Mouse (Mus musculus) liver, adult 2 months (tissue): ENCODE results near the gene Slc44a4. TPM values are rescaled to one million over a fixed set of nuclear protein-coding genes. Genes with fewer than 3 reads are reported as not detected.
"Not testable (repeated sequence)": the region's sequence is repeated elsewhere in the genome, so short reads cannot be mapped to it uniquely, and the experiment has no call there.

Experiments used
- DNase-seq: peaks from one replicate; pipeline ENCODE4 v3.0.0-alpha.2; 2011; ENCODE audit warnings: low read depth, low spot score; ENCODE audit errors: extremely low read depth
- H3K27ac ChIP-seq: fragments of 200-500 bp; replicated peaks from 2 replicates; pipeline ENCODE4 v1.5.1; 2012; ENCODE audit warnings: low read depth, mild to moderate bottlenecking, control low read depth, inconsistent platforms, low read length; ENCODE audit not compliant: insufficient read depth
- H3K27me3 ChIP-seq: fragments of 200-500 bp; 2 replicates; pipeline ENCODE4 v1.6.1; 2012; ENCODE audit warnings: mild to moderate bottlenecking, moderate library complexity, low read length, inconsistent platforms; ENCODE audit not compliant: control insufficient read depth, insufficient read depth
- H3K36me3 ChIP-seq: fragments of 200-500 bp; 2 replicates; pipeline ENCODE4 v1.6.1; 2012; ENCODE audit warnings: low read length, inconsistent platforms; ENCODE audit not compliant: control insufficient read depth, insufficient read depth
- H3K4me1 ChIP-seq: fragments of 200-500 bp; 2 replicates; pipeline ENCODE4 v1.6.1; 2011; ENCODE audit warnings: low read length; ENCODE audit not compliant: control insufficient read depth, insufficient read depth
- H3K4me3 ChIP-seq: fragments of 200-500 bp; 2 replicates; pipeline ENCODE4 v1.5.1; 2011; ENCODE audit warnings: low read depth, mild to moderate bottlenecking, control low read depth, low read length, moderate library complexity; ENCODE audit not compliant: insufficient read depth
- H3K79me2 ChIP-seq: fragments of 200-500 bp; 2 replicates; pipeline ENCODE4 v1.6.1; 2012; ENCODE audit warnings: inconsistent platforms, mild to moderate bottlenecking, low read length, moderate library complexity; ENCODE audit not compliant: control insufficient read depth, insufficient read depth
- H3K9ac ChIP-seq: fragments of 200-500 bp; 2 replicates; pipeline ENCODE4 v1.6.1; 2012; ENCODE audit warnings: low read depth, mild to moderate bottlenecking, control low read depth, inconsistent platforms, low read length
- CTCF ChIP-seq: fragments of 200-500 bp; IDR thresholded peaks from 2 replicates; pipeline ENCODE4 v1.5.1; 2011; ENCODE audit warnings: low read depth, low read length, control low read depth
- POLR2A ChIP-seq: fragments of 200-500 bp; IDR thresholded peaks from 2 replicates; pipeline ENCODE4 v1.6.1; 2011; ENCODE audit warnings: low read length, control low read depth; ENCODE audit not compliant: insufficient read depth; ENCODE audit errors: extremely low read depth
- WGBS: fragments of 180-500 bp; shearing (Covaris S2); methylation state at CpG from one replicate; pipeline ENCODE4 v1.1.7; 2018; 5-methylcytosine and 5-hydroxymethylcytosine counted together
- polyA plus RNA-seq: library from polyadenylated mRNA; depleted of rRNA; stranded (reverse); fragments of >200 nt; gene quantifications from 2 replicates; pipeline ENCODE4 v1.2.3, GENCODE M21; 2012
- total RNA-seq: library from RNA; depleted of rRNA; stranded (reverse); fragments of >200 nt; gene quantifications from 2 replicates; pipeline ENCODE4 v1.2.3, GENCODE M21; 2014

Slc44a4 gene
- total and polyA plus RNA-seq, 2 experiments, result 0.18 to 0.35 TPM

DNA sequence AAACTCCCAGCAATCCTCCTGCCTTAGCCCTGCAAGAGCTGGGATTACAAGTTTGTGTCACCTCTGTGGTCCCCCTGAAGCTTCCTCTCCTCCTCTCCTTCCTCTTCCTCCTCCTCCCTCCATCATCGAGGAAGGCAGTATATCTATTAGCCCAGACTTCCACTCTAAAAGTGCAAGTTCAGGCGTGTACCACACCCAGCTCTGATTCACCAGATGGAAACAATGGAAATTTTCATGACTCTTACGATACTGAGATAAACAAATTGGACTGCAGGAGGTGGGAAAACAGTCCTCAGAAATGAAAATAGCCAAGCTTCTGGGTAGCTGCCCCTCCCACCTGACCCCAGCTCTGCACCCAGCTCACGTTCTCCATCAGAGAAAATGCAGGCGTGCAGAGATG lies 51.4 kb downstream of the Slc44a4 start:
- Histone ChIP-seq H3K79me2 (no peaks in the 10 kb centered on the region), H3K9ac (no peak overlapping the region), H3K4me1 (no peaks in the 10 kb centered on the region), H3K4me3 (no peak overlapping the region), H3K27me3 (no peaks in the 10 kb centered on the region), H3K36me3 (no peaks in the 10 kb centered on the region), H3K27ac (peak overlapping the region; percentile 65; the same call in 1 of the 2 replicates)
- no peak for TF ChIP-seq POLR2A
- no peak for TF ChIP-seq CTCF
- 75% methylated on average over 5 of the region's 5 CpGs for WGBS
- no peak for DNase-seq

DNA sequence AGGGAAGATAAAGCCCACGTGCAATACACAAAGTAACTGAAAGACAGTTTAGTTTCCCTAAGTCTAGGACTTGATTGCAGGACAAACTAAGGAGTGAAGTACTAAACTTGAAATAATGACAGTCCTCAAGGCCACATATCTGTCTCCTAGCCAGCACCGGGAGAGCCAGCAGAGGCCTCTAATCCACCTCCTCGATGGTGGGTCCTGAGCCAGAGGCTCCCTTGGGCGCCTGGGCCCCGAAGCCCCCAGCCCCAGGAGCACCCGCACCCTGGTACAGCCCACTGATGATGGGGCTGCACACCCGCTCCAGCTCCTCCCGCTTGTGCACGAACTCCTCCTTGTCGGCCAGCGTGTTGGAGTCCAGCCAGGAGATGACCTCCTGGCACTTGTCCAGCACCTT lies 55.6 kb downstream of the Slc44a4 start, which contains the start of gene Gm20481:
TSS of gene Gm20481 (plus strand) at position 91 of the 400 bp plus-strand sequence.
- H3K4me3 ChIP-seq, H3K36me3 ChIP-seq, H3K27ac ChIP-seq, H3K79me2 ChIP-seq, DNase-seq, H3K4me1 ChIP-seq, H3K27me3 ChIP-seq, H3K9ac ChIP-seq: not testable (repeated sequence)
- WGBS, result 58% methylated on average over 8 of the region's 11 CpGs

DNA sequence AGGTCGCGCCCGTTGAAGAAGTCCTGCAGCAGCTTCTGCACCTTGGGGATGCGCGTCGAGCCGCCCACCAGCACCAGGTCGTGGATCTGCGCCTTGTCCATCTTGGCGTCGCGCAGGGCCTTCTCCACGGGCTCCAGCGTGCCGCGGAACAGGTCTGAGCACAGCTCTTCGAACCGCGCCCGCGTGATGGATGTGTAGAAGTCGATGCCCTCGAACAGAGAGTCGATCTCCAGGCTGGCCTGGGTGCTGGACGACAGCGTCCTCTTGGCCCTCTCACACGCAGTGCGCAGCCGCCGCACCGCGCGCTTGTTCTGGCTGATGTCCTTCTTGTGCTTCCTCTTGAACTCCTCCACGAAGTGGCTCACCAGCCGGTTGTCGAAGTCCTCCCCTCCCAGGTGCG lies 56.6 kb downstream of the Slc44a4 start:
- not testable (repeated sequence) for H3K79me2 ChIP-seq, H3K9ac ChIP-seq, H3K4me3 ChIP-seq, H3K36me3 ChIP-seq, DNase-seq, H3K27ac ChIP-seq, H3K4me1 ChIP-seq, H3K27me3 ChIP-seq
- 34% methylated on average over 24 of the region's 37 CpGs for WGBS

- 3% methylated on average over 22 of the region's 43 CpGs for WGBS
- not testable (repeated sequence) for H3K36me3 ChIP-seq, H3K27ac ChIP-seq, DNase-seq, H3K27me3 ChIP-seq, H3K4me1 ChIP-seq, H3K79me2 ChIP-seq
- peak overlapping the region; percentile 49; the same call in 1 of the 2 replicates for H3K9ac ChIP-seq
- peak overlapping the region; percentile 47 for H3K4me3 ChIP-seq
Measured at GRCm38 (mm10) chr17:34971694-34972068, 57.4 kb downstream of the Slc44a4 start.

DNA sequence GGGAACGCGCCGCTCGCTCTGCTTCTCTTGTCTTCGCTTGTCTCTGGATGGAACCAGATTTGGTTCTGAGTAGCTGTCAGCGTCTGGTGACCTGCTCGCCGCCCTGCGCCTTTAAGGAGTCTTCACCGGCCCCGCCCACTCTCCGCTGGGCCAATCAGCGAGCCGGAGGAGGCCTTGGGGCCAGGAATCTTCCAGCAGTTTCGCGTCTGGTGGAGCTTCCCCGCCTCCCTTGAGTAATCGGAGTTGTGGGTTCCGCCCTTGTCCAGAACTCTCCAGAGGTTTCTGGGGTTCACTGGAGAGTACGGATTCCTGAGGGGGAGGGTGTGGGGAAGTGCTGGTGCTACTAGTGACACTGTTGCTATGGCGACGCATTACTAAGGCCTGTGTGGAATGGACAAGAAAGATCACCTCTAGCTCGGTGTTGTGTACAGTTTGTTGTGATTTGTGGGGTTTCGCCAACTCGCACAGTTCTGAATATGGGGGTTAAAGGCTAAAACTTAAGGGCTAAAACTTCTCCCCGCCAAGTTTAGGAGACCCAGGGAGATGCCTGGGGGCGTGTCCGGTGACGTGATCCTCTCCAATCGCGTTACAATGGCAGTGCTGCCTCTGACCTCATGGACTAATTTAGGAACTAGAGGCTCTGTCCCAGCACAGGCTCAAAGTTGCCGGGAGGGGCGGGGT lies 57.9 kb downstream of the Slc44a4 start, which contains the start of the genes Hspa1a and Hspa1l:
TSS of gene Hspa1a (minus strand) at position 88 of the 681 bp plus-strand sequence.
TSS of gene Hspa1l (plus strand) at position 635 of the 681 bp plus-strand sequence.
- peak; percentile 56 for DNase-seq
- H3K27me3 ChIP-seq, H3K79me2 ChIP-seq, H3K4me1 ChIP-seq, H3K36me3 ChIP-seq, H3K27ac ChIP-seq: not testable (repeated sequence)
- 0 out of 2 replicates have a peak, but pooled peaks have one; percentile 30 for TF ChIP-seq POLR2A
- WGBS, result 4% methylated on average over 33 of the region's 33 CpGs
- peak within 1 kb of the TSS; percentile 47 for H3K4me3 ChIP-seq
- peak within 1 kb of the TSS; percentile 49 for H3K9ac ChIP-seq

DNA sequence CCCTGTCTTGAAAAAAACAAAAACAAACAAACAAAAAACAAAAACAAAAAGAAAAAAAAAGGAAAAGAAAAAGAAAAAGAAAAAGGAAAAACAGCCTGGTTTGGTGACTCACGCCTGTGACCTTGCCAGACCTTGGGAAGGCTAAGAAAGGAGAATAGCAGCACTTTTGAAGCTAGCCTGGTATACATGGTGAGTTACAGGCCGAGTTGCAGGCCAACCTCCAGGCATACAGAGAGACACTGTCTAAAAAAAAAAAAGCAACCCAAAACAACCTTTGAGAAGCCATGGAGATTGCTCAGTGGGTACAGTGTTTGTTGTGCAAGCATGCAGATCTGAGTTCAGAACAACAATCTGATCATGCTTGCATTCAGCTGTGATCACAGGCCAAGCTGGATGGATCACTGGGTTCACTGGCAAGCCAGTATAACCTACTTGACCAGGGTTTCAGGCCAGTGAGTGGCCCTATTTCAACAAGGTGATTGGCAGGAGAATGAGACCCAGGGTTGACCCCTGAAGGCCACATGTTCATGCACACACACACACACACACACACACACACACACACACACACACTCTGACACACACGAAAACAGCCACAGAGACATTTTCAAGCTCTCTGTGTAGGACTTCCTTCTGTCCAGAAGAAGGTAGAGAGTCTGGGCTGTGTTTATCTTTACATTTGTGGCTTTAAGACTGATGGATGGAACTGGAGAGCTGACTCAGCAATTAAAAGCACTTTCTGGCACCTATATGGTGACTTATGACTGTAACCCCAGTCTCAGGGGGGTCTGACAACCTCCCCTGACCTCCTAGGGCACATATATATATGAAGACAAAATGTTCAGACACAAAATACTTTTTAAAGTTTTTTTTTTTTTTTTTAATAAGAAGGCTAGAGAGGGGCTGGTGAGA lies 61.6 kb downstream of the Slc44a4 start:
- no peak overlapping the region for H3K4me3 ChIP-seq
- H3K27me3 ChIP-seq, result no peaks in the 10 kb centered on the region
- H3K79me2 ChIP-seq, result no peaks in the 10 kb centered on the region
- H3K27ac ChIP-seq, result peak overlapping the region; percentile 91
- no peaks in the 10 kb centered on the region for H3K36me3 ChIP-seq
- peaks cover 19% of the 10 kb centered on the region for H3K4me1 ChIP-seq
- no peak overlapping the region for H3K9ac ChIP-seq
- 34% methylated on average over 3 of the region's 3 CpGs for WGBS
- peak; percentile 96 for DNase-seq
- TF ChIP-seq POLR2A (no peak), CTCF (no peak)
